In genomic region chr13:39489806-39490205, GRCm38 (mm10) we compare ENCODE assay signal across 15 mouse cellular contexts.
"Had no signal": no experiment of that assay in that cellular context is flagged by ENCODE, and none has a peak within 500 bp of the region (broad histone marks: within the 10 kb centered on the region; RNA-seq: fewer than 3 reads in every experiment).

No protein-coding gene starts in this region.

- H3K27me3 ChIP-seq: limb, embryonic 15.5 days; neural tube, embryonic 13.5 days; stomach, embryonic 15.5 days had no signal

- H3K9me3 ChIP-seq: limb, embryonic 15.5 days; neural tube, embryonic 13.5 days; stomach, embryonic 15.5 days had no signal

- ATAC-seq: intestine, embryonic 16.5 days; midbrain, embryonic 16.5 days had no signal

- H3K4me3 ChIP-seq: limb, embryonic 15.5 days; neural tube, embryonic 13.5 days; stomach, embryonic 15.5 days had no signal

- H3K4me1 ChIP-seq: limb, embryonic 15.5 days; neural tube, embryonic 13.5 days; stomach, embryonic 15.5 days had no signal

- H3K9ac ChIP-seq: limb, embryonic 15.5 days; liver, embryonic 14.5 days; neural tube, embryonic 13.5 days; stomach, embryonic 15.5 days had no signal

- H3K27ac ChIP-seq: limb, embryonic 15.5 days; liver, embryonic 14.5 days; neural tube, embryonic 13.5 days; stomach, embryonic 15.5 days had no signal

- DNase-seq: kidney, postnatal 36 days; layer of hippocampus, adult 9-11 months; layer of hippocampus, postnatal 36 days; lung, adult 2 months; lung, postnatal 10 days; lung, postnatal 4 days; retina, postnatal 1 day; thymus, postnatal 4 days had no signal

- H3K4me2 ChIP-seq: limb, embryonic 15.5 days; midbrain, embryonic 11.5 days; neural tube, embryonic 13.5 days; stomach, embryonic 15.5 days had no signal

- H3K36me3 ChIP-seq: limb, embryonic 15.5 days; neural tube, embryonic 13.5 days; stomach, embryonic 15.5 days had no signal
